Mouse (Mus musculus) urinary bladder, postnatal 25 days (tissue): ENCODE data around the gene Sema3g.
A peak's percentile ranks its signal among the peaks of the same experiment; 100 is the strongest.

Experiments used
- DNase-seq: peaks from one replicate; pipeline ENCODE4 v3.0.0; 2022; ENCODE audit warnings: low spot score

Sema3g gene

DNA sequence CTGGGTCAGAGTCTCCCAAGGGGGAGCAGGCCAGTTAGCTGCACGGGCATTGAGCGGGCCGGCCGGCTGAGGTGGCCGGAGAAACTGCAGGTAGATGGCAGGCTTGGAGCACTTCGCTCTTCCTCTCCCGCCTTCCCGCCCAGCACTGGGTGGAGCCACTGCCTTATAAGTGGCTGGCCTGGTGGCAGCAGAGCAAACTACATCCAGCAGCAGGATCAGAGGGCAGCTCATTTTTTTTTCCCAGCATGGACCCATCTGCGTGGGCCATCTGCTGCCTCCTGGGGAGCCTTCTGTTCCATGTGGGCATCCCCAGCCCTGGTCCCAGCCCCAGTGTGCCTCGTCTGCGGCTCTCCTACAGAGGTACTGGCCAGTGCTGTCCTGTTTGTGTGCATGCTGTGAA is at the start of gene Sema3g:
Gene Sema3g (plus strand): TSS at position 195 of the 400 bp plus-strand sequence.
- peak; percentile 50 for DNase-seq

DNA sequence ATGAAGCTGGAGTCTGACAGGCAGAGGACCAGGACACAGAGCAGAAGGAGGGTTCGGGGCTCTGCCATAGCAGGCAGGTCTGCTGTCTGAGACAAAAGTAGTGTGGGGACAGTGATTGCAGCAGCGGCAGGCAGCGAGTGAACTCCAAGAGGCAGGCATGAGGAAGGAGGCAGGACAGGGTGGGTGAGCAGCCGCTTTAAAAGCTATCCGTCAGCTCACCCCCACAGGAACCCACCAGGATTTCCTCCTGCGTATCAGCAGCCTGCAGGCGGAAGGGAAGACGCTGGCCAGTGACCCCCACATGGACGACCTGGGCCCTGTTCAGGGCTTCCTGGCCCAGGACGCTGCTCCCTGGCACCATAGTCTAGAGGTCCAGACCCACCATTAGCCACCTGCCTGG is 49.2 kb upstream of the Sema3g start, which contains the start of gene Stab1:
Gene Stab1 (minus strand): TSS at position 217 of the 400 bp plus-strand sequence.
- DNase-seq: no peak

DNA sequence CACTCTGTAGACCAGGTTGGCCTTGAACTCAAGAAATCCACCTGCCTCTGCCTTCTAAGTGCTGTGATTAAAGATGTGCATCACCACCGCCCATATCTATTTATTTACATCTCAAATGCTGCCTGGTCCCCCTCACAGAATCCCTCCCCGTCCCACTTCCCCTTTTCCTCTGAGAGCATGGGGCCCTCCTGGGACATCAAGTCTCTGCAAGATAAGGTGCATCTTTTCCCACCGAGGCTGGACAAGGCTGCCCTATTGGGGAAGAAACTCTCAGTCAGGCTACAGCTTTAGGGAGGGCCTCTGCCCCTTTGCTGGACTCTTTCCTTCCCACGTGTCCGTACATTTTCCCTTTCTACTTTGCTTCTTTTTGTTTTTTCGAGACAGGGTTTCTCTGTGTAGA is 48.2 kb upstream of the Sema3g start:
- DNase-seq: no peak

DNA sequence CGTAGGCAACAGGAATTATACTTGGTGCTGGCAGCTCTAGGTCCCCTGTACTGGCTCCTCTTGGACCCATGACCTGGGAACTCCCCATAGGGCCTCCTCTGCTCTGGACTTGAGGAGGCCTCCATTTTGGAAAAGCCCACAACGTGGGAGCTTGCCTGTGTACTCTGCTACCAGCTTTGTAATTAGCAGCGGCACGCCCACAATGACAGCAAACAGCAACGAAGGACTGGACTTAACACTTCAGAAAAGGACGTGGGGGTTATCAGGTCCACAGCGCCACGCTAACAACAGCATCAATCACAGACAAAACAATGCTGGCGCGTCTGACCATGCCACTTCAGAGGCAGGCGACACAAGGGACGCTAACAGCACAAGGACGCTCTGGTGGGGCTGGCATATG is 46.7 kb upstream of the Sema3g start:
- no peak for DNase-seq

DNA sequence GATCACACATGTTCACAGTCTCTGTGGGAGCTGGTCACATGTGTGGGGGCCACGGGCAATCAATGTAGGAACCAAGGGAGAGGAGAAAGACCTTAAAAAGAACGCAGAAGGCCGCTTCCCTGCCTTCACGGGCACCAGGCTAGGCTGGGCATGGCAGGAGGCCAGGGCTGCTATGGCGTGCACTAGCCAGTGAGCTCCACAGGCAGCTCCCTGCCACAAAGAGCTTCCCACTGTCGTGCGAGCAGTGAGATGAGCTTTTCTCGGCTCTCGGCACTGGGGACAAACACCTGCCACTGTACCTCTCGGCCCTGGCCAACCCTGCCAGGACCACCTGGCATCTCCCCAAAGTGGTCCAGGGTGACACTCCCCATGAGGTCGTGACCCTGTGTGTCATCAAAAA is 46.3 kb upstream of the Sema3g start:
- no peak for DNase-seq

DNA sequence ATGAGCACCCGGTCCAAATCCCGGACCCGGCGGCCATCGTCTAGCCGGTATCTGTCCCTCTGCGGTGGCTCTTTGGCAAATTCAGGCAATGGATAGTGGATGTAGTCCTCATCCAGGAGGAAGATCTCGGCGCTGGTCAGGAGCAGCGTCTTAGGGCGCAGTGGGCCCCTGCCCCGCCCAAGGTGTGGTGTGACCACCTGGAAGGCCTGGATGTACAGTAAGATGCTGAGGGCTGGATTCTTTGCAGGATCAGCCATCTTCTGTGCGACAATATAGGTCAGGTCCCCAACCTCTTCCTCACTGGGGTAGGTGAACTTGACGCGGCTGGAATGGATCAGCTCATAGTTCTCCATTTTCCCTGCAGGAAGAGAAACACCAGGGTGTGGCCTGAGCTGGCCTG is 45.8 kb upstream of the Sema3g start:
- no peak for DNase-seq

DNA sequence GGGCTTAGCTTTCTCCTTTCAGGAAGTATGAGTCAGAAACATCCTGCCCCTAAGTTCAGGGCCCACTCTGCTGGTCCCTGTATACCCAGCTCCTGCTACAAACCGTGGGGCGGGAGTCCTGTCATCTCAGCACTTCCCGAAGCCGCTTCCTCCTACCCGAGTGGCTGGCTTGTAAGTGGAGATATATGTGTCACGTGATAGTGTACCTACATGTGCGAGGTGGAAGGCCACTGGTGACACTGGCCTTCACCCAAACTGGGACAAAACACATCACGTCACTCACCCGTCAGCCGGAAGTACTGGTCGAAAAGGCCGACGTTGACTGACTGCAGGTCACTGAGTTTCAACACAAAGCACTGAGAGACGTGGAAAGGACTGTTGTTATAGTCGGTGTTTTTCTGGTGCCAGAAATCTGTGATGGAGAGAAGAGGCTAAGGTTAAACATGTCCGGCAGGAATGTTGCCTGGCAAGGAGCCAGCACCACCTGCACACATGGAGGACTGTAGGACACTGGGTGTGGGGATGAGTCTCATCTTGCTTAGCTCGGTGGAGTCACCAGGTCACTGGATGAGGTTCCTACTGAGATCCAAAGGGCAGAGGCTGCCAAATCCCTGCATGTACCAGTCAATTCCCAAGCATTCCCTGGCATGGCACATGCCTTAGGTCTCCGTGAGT is 44.7 kb upstream of the Sema3g start:
- DNase-seq: no peak

DNA sequence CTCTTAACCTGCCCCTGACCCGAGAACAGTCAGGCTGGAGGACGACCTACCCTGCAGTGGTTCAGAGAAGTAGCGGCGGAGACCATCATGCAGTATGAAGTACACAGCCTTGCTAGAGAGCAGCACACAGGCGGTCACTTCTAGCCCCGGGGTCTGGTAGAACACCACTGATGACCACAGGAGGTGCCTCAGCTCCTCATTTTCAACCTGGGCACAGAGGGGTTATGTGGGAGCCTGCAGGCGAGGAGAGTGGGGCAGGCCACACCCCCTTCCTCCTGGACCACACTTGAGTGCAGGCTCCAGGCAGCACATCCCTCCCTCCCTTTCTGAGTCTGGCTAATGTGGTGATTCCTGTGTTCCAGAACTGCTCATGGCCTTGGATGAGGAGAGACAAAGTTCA is 44.1 kb upstream of the Sema3g start:
- DNase-seq: no peak

DNA sequence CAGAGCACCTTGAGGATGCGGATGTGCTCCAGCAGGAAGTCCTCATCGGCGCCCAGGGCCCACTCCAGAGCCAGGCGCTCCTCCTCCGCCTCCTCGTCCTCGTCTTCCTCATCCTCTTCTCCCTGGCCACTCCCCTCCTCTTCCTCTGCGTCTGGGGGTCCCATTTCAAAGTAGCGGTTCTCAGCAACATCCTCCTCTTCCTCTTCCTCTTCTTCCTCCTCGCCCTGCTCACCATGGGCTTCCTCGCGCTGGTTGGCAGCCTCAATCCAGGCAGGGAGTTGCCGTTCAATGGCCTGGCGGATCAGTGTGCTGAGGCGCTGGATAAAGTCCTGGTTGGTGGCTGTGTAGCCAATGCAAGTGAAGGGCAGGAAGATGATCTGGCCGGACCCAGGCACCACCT is 40.4 kb upstream of the Sema3g start:
- no peak for DNase-seq

DNA sequence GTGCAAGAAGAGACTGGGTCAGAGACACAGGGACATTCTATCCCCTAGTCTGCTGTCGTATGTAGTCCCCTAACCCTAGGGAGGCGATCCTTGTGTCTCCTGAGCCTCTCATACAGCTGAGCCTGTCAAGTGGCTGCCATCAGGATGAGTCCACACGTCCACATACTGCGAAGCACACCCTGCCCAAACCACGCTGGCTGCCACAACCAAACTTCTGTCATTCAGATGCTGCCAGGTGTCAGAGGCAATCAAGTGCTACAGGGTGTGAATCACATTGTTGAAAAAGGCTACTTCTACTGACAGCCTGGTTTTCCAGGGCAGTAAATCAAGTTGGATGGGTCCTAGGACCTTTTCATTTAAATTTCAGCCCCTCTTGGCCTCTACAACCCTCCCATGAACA is 39.9 kb upstream of the Sema3g start:
- no peak for DNase-seq

DNA sequence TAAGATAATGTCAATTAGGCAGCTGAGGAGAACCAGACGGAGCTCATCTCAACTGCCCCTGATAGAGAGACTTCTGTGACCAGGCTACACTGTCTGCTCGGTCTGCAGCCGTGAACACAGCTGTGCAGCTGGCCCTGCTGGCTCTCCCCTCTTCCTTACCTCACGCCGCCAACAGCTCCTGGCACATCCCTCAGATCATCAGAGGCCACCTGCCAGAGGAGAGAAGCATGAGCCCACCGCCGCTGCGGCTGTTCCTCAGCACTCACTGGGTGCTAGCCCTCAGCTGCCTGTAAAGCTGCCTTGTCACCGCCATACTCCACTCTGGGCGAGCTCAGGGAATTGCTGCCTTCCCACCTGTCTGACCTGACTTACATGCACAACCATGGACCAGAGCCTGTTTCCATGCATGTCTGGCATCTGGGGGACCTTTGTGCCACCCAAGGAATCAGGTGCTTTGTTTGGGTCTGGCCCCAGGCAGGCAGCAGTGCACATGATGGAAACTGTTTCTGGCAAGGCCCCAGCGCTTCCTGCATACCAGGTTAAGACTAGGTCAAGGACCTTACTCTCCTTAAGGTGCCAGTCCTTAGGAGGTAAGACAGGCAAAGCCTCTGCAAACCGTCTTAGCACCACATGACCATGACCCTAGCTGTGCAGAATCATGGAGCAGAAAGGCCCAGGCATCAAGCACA is 37.8 kb upstream of the Sema3g start:
- DNase-seq: no peak

DNA sequence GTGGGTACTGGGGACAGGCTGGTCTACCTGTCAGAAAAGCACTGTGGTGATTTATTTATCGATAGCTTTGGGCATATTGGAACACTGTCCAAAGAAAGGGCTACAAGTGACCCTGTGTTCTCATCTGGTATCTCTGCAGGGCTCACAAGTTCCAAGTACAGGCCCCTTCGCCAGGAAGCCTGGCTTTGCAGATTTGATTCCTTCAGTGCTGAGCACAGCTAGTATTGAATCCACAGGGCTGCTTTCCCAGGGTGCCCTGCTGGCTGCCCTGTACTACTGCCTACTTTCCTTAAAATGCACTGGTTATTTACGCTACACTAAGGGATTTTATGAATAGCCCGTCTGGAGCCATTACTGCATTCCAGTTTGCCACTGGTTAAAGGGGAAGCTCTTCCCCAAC is 36.1 kb upstream of the Sema3g start:
- no peak for DNase-seq

DNA sequence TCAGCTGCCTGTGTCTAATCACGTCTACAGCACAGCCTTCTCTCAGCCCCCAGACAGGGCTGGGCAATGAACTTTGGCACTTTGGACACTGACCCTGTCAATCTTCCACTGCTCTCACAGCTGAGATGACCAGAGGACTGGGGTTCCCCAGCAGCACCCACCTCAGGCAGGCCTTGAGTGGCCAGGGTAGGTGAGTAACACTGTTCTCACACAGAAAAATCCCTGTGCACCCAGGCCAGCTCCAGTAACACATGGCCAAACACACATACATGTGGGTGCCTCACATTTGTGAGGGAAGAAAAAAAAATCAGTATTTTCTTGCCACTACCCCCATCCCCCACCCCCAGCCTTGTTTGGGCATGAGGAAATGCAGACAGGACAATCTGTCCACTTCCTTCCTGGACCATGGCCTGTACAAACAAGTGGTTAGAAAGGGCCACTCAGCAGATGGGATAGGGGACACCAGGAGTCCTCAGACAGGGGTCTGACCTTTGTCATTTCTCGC is 34.8 kb upstream of the Sema3g start:
- DNase-seq: no peak

DNA sequence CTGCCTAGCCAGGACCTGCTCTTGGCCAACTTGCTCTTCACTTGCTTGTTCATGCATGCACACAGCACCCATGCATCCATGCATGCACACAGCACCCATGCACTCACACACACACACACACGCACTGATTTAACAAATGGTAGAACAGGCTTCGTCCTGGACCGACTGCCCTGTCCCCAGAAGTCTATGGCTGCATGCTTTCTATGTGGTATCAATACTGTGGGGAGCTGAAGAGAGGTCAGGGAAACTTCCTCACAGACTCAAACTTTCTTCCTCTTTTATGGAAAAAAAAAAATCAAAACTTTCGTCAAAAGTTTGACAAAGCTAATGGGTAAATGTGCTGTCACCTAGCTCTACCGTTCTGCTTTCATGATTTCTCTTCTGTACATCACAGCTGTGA is 34.1 kb upstream of the Sema3g start:
- DNase-seq: no peak

DNA sequence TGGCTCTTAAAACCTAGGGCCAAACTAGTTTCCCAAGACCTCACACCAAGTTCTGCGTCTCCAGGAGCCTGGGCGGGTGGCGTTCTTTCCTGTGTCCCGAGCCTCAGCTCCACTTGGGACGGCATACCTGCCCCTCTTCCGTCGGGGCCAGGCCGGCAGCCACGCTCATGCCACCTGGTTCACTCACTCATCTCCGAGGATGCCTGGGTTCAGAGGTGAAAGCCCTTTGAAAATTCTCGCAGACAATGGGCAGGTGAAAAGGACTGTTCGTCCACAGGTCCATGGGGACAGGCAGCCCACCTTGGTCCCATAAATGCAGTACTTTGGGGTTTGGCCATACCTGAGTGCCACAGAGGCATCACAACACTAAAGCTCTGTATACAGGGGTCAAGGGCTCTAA is 33.5 kb upstream of the Sema3g start:
- no peak for DNase-seq

DNA sequence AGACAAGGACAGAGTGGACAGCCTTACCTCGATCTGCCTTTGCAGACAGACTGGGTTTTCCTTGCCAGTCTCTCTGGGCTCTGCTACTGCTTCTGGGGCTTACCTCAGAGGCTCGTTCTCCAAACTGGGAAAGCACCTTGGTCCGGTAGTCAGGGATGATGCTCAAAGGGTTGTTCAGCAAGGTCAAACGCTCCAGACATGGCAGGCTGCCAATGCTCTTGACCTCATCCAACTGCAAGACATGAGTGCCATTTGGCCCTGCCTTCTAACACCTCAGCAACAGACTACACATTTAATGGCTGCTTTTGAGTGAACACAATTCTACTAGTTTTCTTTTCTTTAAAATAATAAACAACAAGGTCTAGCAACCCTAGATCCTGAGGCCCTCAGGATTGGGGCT is 31.0 kb upstream of the Sema3g start:
- no peak for DNase-seq

DNA sequence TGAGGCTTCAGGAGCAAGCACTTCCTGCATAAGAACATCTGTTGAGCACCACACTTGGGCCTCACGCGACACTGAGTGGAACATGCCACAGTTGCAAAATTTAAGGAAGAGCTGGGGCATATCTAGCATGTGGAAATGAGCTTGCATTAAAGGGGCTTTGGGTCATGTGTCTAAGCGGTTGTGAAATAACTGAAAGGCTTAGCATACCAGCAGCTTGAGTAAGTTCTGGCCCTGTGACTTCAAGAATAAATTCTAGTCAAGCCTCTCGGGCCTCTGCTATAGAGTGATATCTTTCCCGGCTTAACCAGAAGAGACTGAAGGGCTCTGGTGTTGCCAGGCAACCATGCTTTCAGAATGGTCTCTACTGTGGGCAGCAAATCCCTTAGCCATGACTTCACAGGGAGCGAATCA is 28.9 kb upstream of the Sema3g start:
- no peak for DNase-seq

DNA sequence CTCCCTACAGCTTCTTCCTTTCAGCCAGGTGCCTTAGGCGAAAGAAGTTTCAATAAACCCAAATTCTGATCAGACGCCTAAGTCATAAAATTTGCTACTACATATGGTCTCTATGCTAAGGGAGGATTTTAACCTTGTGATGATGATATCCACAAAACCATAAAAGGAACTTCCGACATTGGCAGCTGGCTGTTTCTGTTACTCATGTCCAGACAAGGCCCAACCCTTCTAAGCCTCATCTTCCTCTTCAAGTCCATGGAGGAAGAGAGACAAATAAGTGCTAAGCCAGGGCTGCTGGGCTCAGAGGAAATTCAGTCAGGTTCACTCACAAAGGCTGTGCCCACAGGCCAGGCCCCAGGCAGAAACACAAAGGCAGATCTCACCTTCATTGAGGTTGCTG is 28.3 kb upstream of the Sema3g start:
- DNase-seq: no peak

DNA sequence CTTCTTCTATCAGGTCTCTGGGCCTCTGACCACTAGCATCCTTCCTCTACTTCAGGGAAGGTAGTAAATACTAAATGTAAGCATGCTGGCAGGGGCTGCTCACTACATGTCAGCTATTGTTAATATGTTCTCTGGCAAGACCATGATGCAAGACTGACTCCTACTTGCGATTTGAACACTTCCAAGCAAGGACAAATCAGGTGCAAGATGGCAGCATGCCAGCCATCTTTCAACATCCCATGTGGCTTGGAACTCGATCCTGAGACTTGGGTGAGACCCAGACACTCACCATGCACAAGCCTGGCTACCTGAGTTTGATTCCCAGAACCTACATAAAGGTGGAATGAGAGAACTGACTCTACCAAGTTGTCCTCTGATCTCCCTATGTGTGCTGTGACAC is 25.7 kb upstream of the Sema3g start:
- no peak for DNase-seq

DNA sequence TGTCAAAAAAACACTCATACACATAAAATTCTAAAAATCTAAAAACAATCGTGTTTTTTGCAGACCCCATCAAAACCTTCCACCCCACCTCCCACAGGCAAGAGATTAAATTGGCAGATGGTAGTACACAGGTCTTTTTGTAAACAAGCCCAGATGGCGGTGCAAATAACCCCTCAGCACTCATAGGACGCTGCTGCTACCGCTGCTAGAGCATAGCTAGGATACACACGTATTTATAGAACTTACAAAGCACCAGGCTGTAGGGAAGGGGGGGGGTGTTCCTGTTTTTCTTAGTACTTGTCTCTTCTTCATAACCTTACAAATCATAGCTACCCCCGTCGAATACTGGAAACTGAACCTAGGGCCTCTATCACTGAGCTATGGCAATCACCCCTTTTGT is 23.9 kb upstream of the Sema3g start:
- DNase-seq: no peak

DNA sequence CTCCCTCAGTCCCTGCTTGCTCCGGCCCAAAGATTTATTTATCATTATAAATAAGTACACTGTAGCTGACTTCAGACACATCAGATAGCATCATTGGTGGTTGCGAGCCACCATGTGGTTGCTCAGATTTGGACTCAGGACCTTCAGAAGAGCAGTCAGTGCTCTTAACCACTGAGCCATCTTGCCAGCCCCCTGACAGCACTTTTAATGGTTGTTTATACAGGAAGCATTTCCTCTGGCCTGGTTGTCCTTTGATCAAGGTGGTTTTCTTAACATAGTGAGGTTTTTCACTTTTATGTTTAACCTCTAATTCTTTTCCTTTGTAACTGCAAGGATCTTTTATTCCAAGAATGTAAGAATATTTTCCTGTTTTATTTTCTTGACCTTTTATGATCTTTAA is 23.2 kb upstream of the Sema3g start:
- DNase-seq: no peak

DNA sequence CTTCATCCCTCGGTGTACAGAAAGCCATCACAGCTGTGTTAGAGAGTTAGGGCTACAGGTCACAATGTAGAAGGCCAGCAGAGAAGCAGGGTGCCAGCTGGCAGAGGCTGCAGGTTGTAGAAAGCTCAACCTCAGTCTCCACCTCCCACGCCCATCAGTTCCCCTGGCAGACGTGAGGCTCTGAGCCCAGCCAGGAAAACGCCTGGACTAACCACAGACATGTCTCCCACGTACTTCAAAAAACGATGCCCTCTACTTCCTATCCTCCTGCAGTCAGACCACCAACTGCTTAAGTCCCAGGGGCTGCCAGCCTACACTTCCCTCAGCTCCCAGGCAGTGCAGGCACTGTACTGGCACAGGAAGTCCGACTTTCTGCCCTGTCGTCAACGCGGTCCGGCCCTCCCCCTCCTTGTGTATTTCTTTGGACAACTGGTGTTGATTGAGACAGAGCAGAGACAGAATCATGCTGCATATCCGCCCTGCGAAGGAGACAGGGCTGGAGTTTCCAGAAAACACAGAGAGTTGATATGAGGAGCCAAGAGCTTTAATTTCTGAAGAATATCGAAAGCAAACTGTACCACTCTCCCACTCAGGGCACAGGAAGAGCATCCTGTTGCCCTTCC is 22.7 kb upstream of the Sema3g start:
- peak; percentile 46 for DNase-seq

DNA sequence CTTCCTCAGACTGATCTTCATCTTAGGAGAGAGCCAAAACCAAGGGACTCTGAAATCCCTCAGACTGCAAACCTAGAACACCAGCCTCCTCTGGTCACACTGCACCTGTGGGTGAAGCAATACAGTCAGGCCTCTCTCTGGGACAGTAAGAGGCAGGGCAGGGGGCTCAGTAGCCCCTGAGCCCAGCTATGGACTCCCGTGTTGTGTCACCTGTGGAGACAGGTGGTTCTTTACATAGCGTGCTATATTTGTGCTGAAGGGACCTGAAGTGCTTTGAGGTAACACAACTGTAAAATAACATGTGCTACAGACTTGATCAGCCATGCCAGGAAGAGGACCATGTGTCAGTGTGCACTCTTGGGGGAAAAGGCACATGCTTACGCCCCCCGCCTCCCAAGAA is 22.1 kb upstream of the Sema3g start:
- DNase-seq: no peak
